In genomic region chr2:163016916-163017743, GRCm38 (mm10) we compare ENCODE assay signal across 8 mouse cellular contexts. TPM values are rescaled to one million over a fixed set of nuclear protein-coding genes. Genes with fewer than 3 reads are reported as not detected.
DNase-seq lines count a peak whose midpoint lies in the region; ATAC-seq and TF ChIP-seq lines count a peak whose summit lies in the region.

Gene Ift52, plus strand, starts transcription at chr2:163017354.

- ATAC-seq in Patski, result peak; percentile 97
- peak; percentile 96 for ATAC-seq in hindbrain, embryonic 13.5 days (ENCODE audit: low FRiP score)

- peak within 1 kb of the TSS; percentile 83 for H3K9ac ChIP-seq in hindbrain, embryonic 13.5 days

- POLR2A ChIA-PET in Patski (lab: Charles Lee), result interaction anchor here (1.6 kb wide), 1 partner anchor 31 kb away, joined by 5 read pairs; no protein-coding TSS in a partner anchor

- peak within 1 kb of the TSS; percentile 80 for H3K27ac ChIP-seq in hindbrain, embryonic 13.5 days

- H3K4me1 ChIP-seq in hindbrain, embryonic 13.5 days (replicated peaks), result peaks cover 14% of the 10 kb centered on the region

- WGBS in hindbrain, embryonic 13.5 days, result under 1% methylated on average over 57 of the region's 57 CpGs

- H3K9me3 ChIP-seq in hindbrain, embryonic 13.5 days, result no peaks in the 10 kb centered on the region

- DNase-seq in Patski (ENCODE audit: low read depth, low spot score), result peak; percentile 58
- DNase-seq in cerebellum, postnatal 14 days, result peak; percentile 95 to 97
- DNase-seq in frontal cortex, postnatal 14 days (ENCODE audit: low spot score in 2 of 2), result peak; percentile 83 to 90
- peak; percentile 94 to 95 for DNase-seq in layer of hippocampus, postnatal 25 days (ENCODE audit: extremely low spot score in 1 of 2, low spot score in 1 of 2)
- DNase-seq in lung, postnatal 25 days (ENCODE audit: low spot score), result peak; percentile 91
- DNase-seq in retina, embryonic 14.5 days (ENCODE audit: low spot score), result peak; percentile 88
- DNase-seq in thymus, postnatal 4 days, result peak; percentile 96

- CTCF ChIA-PET in Patski (lab: Charles Lee), result interaction anchor here (0.6 kb wide), 1 partner anchor 95 kb away, joined by 3 read pairs; no protein-coding TSS in a partner anchor

- peak within 1 kb of the TSS; percentile 79 for H3K4me3 ChIP-seq in hindbrain, embryonic 13.5 days

- no peak for TF ChIP-seq CTCF in Patski (IDR thresholded peaks at IDR 0.05)

- in situ Hi-C loops in Patski (cut with MboI; ENCODE audit: low pct_unique_long_range_greater_than_20kb), result no loop called here

- no peaks in the 10 kb centered on the region for H3K27me3 ChIP-seq in Patski
- 0 out of 2 replicates have a peak, but pooled peaks cover 4% of the 10 kb centered on the region for H3K27me3 ChIP-seq in hindbrain, embryonic 13.5 days

- no peaks in the 10 kb centered on the region for H3K36me3 ChIP-seq in hindbrain, embryonic 13.5 days

- peak within 1 kb of the TSS; percentile 62 for H3K4me2 ChIP-seq in hindbrain, embryonic 13.5 days

RNA-seq across cellular contexts. Expression of gene Ift52, which starts in this region (rescaled TPM):
- 62.9 TPM for polyA plus RNA-seq in Patski (2021)
- polyA plus RNA-seq in hindbrain, embryonic 13.5 days (2015; fragmentation: Nextera tagmentation; extraction: Ambion mirVana), result 41.1 and 43.7 TPM in 2 replicates
- 10 to 100 TPM; 28.6 to 30.8 TPM for total RNA-seq in layer of hippocampus, postnatal 25 days (2021)

Comparison
In these comparisons a context has a peak if more than half of its experiments do, and no peak if none do; other contexts are left out.
1. Peak in every context shown above with its lines: DNase-seq, ATAC-seq, H3K4me3 ChIP-seq and H3K27ac ChIP-seq.